Mouse (Mus musculus): ENCODE results near the gene Rgp1.

DNA sequence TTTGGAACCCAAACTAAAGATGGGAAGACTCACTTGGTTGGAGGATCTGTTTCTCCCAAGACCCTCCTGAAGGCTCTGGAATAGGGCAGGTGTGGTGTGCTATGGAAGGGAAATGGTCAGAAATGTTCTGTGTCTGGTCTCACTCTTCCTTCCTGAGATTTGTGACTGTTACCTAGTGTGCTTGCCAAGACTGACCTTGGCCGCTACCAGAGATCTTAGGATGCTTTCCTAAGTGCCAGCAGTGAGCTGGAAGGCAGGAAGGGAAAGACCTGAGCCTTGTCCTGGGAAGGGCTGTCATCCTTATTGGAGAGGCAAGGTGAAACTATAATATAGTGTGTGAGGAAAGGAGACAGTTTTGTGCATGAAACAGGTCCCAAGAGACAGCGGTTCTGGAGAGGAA lies 55.2 kb downstream of the Rgp1 start:
- no peak for TF ChIP-seq CTCF (conservative IDR thresholded peaks at IDR 0.05; ENCODE audit: low read length)
- no peak for TF ChIP-seq NANOG (IDR thresholded peaks at IDR 0.05; ENCODE audit: borderline replicate concordance, low read length)
